Mouse (Mus musculus): Measurements from ENCODE around the gene Plpp6. TPM values are rescaled to one million over a fixed set of nuclear protein-coding genes. Genes with fewer than 3 reads are reported as not detected.
"Not testable (repeated sequence)": the region's sequence is repeated elsewhere in the genome, so short reads cannot be mapped to it uniquely, and the experiment has no call there.

Plpp6 gene
- total RNA-seq, 2 experiments from 2014 or later: 18.7 to 20.9 TPM

DNA sequence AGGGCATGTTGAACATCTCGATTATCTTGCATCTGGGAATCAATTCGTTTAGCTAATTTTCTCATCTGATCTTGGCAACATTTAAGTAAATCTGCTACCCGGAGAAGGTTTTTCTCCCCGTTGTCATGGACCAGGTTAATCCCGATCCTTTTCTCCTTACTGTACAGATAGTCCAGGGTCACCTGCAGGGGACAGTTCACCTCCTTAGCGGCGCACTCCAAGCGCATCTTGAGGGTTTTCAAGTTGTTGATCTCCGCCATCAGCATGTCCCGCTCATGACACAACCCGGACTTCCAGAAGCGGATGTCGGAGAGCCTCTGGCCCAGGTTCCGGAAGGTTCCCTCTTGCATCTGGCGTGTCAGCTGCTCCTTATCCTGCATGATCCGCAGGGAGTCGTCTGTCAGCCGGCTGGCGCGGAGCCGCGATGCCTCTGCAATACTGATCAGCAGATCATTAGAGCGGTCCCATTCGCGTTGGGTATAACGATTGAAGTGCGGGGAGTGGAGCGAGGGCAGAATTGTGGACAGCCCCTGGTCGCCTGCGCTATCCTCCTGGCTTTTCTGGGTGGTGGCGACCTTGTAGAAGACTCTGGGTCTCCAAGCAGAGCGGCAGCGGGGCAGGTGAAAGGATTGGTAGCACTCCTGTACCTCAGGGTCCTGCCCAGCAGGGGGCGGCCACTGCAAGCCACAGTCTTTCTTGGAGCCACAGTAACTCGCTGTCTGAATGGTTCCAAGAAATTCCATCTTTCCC lies 11.3 kb downstream of the Plpp6 start:
- intact Hi-C loops (cut with DNase I): loop anchor here (10.0 kb wide), 1 partner anchor 380 kb away; no protein-coding TSS in a partner anchor
- peak; percentile 78 for DNase-seq

DNA sequence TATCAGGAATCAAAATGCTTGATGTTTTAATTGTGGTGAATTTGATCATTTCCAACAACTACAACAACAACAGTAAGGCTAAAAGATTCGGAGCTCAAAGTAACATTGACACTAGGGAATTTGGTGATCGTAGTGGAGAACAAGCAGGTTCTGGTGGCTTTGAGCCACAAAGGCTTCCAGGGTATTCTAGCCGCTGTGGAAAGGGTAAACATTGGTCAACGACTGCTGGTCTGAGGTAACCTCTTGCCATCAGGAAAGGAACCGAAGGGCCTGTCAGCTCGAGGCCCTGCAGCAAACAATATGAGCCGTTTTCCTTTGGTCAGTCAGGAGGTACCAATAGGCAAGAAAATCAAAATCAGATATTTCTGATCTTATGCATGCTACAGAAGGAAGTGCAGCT lies 18.9 kb downstream of the Plpp6 start:
- intact Hi-C loops (cut with DNase I): no loop called here
- no peak for DNase-seq

DNA sequence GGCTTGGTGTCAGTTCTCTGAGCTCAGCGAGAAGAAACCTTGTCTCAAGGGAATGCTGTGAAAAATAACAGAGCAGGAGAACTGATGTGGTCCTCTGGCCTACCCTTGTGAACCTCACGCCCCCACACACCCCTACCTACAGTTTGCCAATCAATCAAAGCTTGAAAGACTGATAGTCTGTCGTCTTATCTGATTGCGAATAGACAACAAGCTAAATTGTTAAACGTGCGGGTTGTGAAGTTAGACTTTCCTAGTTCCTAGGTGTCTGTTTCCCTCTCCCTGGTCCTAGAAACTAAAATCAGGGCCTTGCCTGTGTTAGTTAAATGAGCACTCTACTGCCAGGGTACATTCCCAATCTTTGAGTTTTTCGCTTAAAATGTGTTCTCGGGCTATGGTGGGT lies 25.8 kb downstream of the Plpp6 start:
- intact Hi-C loops (cut with DNase I): no loop called here
- DNase-seq: no peak

DNA sequence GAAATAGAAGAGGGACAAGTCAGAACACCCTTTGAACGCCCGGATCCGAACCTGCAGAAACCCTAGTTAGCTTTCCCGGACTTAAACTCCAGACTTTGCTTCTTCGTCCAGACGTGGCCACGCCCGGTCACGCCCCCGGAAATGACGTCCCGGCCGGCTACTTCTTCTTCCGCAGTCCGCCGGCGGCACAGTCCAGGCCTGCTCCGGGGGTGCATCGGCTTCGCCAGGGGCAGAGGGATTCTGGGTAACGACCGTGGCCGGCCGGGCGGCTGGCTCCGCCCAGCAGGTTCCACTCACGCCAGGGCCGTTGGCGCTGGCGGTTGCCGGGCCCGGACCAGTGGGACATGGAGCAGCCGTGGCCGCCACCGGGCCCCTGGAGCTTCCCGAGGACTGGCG lies 26.4 kb downstream of the Plpp6 start, which contains the start of gene Cdc37l1:
Cdc37l1 (plus strand) TSS at position 159 of the 396 bp plus-strand sequence.
- intact Hi-C loops (cut with DNase I): no loop called here
- DNase-seq: peak; percentile 98

DNA sequence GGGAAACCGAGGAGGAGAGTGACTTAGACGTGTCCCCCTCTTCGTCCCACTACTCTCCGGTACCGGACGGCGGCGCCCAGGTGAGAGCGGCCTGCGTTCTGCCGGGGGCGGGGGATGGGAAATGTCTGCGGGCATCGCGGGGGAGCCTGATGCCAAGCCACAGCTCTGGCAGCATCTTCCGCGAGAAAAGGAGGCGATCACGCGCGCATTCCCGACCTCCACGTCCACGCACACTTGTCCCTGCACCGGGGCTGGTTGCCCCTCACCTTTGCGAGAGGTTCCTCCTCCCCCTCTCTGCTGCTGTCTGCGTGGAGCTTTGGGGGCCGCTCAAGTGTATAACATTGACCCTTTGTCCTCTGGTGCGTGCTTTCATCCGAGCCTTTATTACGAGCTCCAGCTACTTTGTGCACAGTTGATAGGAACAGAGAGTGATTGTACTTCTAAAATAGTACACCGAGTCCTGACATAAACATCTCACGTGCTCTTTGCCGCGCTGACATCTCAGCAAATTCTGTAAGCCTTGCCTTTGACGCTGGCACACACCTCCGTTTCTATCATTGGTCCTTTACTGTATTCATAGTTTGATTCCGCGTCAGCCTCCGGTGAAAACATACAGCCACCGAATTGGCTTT lies 27.0 kb downstream of the Plpp6 start:
- no peak for DNase-seq
- intact Hi-C loops (cut with DNase I): no loop called here

DNA sequence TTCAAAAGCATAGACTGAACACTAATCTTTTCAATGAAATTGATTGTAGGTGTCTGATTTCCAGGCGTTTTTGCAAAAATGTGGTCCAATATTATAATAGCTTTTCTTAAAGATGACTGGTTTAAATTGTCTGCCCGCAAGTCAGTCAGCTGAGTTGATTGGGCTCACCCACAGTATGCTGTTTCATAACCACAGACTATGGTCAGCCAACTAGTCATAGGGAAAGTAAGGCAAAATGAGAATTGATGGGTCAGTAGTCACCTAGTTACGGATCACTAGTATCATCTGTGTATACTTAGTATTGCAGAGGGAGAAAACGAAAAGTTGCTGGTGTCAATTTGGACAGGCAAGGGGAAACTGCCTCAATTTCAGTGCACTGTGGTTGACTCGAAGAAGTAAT lies 27.6 kb downstream of the Plpp6 start:
- intact Hi-C loops (cut with DNase I): no loop called here
- no peak for DNase-seq

DNA sequence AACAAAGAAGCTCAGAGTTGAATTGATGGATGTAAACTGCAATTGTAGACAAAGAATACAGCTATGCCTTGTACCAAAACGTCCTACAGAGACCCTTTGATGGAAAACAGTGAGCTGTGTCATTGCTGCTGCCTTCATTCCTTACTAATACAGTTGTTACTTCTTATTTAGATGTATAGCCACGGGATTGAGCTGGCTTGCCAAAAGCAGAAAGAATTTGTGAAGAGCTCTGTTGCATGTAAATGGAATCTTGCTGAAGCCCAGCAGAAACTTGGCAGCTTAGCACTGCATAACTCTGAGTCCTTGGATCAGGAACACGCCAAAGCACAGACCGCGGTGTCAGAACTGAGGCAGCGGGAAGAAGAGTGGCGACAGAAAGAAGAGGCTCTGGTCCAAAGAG lies 31.1 kb downstream of the Plpp6 start:
- peak; percentile 41 for DNase-seq
- intact Hi-C loops (cut with DNase I): no loop called here

DNA sequence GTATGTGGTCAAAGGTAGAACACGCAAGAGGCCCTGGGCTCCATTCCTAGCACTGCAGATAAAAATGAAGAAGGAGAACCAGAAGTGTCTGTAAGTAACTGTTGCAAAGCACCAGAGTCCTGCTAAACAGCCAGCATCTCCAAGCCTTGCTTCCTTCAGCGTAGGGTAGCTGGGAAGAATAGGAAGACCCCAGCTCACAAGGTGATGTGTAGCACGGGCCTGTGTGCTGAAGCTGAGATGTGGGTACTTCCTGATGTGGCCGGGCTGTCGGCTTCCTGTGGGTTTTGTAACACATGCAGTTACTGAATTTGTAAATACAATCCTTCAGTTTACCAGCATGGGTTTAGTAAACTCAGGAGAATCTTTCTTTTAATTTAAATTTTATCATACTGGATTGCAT lies 31.6 kb downstream of the Plpp6 start:
- intact Hi-C loops (cut with DNase I): no loop called here
- no peak for DNase-seq

DNA sequence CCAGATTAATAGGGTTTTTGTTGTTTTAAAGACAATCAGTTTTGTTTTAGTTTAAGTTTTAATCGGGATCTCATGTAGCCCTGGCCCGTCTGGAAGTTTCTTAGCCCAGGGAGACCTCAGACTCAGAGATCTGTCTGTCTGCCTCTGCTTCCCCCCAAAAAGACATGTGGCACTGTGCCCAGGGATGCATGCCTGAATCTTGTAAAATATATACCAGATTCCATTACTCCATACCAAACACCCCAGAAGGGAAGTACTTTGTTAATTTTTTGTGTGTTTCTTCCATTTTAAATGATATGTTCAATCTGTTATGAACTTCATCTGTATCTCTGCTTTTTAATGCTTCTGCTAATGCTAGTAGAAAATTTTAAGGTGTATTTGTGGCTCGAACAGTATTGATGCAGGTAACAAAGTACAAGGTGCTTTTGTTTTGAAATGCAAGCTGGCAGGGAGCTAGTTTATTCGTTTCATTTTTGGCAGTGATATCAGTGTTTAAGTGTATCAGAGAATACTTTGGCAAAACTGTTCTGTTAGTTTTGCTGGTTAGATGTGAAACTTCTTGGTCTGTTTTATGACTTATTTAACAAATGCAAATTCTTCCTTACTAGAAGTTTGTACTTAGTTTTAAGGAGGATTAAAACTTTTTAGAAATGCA lies 34.4 kb downstream of the Plpp6 start:
- DNase-seq: no peak
- intact Hi-C loops (cut with DNase I): no loop called here

DNA sequence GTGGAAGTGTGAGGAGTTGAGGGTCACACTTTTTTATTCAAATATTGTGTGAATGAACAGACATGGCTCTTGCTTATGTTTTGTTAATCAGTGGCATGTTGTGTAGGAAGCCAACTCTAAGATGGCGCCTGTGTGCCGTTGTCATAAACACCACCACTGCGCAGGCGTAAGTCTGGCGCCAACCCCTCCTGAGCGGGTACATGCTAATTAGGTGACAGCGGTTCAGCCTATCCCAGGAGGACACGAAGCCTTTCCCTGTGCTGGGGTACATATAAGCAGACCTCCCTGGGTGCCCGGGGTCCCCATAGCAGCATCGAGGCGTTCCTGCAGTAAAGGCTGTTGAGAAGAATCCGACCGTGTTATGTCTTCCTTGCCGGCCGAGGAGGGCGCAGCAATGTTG lies 36.6 kb downstream of the Plpp6 start:
- intact Hi-C loops (cut with DNase I); DNase-seq: not testable (repeated sequence)

DNA sequence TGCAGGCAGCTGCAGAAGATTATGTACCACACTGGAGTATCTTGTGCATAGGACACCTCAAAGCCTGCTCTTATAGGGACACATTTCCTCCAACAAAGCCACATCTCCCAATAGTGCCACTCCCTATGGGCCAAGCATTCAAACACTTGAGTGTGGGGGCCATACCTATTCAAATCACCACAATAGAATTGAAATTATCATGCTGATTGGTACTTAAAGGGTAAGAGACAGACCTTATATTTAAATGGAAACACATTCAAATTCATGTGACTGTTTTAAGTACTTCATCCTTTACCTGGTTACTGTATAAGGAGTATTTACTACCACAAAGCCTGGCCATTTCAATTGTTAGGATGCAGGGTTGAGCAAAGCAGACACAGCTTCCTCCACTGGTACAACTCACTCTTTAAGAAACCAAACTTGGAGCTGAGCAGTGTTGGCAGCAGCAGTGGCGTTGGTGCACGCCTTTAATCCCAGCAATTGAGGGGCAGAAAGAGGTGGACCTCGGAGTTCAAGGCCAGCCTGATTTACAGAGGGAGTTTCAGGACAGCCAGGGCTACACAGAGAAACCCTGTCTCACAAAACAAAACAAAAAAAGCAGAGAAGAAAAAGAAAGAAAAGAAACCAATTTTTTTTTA lies 44.4 kb downstream of the Plpp6 start:
- intact Hi-C loops (cut with DNase I): no loop called here
- DNase-seq: no peak

DNA sequence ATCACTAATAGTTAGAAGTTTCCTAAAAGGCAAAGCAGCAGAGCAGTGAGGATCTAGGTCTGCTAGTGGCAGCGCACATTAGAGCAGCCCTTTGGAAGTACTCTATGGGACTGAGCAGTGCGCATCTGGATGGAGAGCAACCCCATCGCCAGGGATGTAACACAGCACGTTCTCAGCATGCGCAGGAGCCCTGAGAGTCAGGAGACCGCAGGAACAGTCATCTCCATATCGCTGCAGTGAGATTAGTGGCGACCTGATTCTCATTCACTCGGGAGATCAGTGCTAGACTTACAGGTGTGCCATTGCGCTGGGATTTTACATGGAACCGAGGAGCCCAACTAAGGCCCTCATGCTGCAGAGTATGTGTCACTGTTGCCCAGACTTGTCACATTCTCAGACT lies 45.3 kb downstream of the Plpp6 start:
- intact Hi-C loops (cut with DNase I): no loop called here

DNA sequence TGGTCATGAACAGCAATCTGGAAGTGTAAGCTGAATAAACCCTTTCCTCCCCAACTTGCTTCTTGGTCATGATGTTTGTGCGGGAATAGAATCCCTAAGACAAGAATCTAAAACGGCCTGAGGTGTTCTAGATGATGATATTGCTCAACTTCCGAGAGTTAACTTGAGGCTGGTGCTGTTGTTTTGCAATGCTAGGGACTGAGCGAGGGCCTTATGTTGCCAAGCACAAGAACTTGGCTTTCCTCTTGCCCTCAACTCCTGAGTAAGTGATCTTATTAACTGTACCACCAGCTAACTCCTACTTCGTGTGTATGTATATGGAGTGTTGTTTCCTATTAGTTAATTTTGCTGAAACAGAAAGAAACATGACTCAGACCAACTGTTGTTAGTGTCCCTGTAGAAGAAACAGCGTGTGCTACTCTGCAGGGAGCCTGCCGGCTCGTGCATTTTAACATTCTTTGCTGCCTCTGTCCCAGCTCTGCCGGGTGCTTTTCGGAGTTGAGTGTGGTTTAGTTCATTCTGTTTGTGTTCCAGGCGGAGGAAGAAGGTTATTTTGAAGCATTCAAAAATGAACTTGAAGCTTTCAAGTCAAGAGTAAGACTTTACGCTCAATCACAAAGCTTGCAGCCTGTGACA lies 47.7 kb downstream of the Plpp6 start:
- DNase-seq: no peak
- intact Hi-C loops (cut with DNase I): no loop called here

More for the DNA sequence above, 45.3 kb downstream of the Plpp6 start:
- no peak for DNase-seq

DNA sequence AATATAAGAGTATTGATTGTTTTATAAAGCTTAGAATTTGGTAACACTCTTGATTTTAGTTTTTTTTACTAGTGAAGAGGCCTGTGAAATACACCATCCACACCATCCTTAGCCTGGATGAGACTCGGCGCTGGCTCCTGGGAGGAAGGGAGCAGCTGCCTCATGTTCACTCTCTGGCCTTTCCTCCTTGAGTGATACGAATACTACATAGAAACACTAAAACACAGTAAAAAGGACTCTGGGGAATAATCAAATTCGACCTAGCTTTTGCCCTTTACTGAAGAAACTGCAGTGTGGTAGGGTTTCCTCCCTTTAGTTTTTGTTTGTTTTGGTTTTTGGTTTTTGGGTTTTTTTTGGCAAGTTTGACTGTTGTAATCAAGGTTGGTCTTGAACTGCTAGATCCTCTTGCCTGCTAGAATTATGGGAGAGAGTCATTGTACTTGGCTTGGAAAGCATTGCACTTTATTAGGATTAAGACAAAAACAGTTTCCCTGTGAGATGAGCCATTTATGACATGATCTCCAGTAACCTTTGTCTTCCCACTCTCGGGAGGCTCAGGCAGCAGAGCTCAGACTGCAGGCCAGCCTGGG lies 50.8 kb downstream of the Plpp6 start:
- DNase-seq: no peak
- intact Hi-C loops (cut with DNase I): no loop called here

DNA sequence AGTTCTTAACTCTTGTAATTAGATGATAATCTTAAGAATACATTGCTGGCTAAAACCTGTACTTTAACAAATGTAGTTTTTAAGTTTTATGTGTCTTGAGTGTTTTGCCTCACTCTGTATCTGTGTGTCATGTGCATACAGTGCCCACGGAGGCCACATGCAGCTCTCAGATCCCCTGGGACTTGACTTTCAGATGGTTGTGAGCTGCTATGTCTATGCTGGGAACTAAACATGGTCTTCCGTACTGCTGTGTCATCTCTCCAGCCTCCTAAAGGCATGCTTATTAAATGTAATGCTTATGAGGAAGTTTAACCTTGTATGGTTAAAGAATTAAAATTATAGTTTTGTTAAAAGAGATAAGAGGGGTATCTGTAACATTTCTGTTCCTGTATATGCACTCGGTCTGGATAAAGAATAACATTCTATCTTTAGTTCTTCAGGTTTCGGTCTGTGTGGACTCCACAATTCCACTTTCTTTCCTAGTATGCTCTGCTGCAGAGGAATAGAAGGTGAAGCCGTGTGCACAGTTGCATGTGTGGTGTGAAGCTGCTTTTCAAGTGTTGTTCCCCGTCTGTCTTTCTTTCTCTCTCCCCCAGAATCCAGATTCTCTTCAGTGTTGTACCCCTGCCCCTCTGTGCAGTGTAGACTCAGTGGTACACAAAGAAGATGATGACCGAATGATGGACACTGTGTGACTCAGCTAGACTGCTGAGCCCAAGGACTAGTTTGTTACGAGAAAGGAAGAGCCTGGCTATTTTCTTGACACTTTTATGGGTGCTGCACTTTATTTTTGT lies 51.9 kb downstream of the Plpp6 start:
- intact Hi-C loops (cut with DNase I): no loop called here
- no peak for DNase-seq

DNA sequence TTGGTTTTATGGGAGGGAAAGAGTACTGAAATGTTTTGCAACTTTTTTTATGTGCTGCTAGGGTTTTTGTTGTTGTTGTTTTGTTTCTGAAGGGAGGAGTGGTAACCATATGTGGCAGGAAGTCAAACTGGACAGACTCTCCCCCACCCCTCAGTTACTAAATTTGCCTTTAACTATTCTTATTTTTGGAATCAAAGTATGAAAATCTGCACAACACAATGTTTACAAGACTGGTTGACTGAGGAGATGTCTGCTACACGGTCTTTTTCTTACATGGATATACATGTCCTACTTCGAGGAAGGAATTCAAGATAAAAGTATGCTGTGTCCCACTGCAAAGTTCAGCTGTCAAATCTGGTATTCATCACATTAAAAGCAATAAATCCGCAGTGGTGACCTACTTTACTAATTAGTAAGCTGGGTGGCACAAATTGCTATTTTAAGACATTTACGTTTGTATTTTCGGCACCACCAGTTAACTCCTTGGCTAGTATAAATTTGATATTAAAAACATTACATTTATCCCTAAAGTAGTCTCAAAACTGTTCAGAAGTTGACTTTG lies 52.5 kb downstream of the Plpp6 start:
- no peak for DNase-seq
- intact Hi-C loops (cut with DNase I): no loop called here

Data from left cerebral cortex, postnatal 4 days (tissue).